Mouse (Mus musculus): Measurements from ENCODE around the gene Myo7a.

GRCm38 (mm10) chr7:98111233-98111632 is 8.1 kb downstream of the Myo7a start:
- TF ChIP-seq CTCF (IDR thresholded peaks at IDR 0.05; ENCODE audit: low read depth, low read length): no peak
- TF ChIP-seq TAL1 (conservative IDR thresholded peaks at IDR 0.05; ENCODE audit: low read depth, low read length): no peak
- TF ChIP-seq GATA2 (IDR thresholded peaks at IDR 0.05; ENCODE audit: borderline replicate concordance, low read depth, low read length): no peak
- no peak for TF ChIP-seq GATA1 (IDR thresholded peaks at IDR 0.05; ENCODE audit: borderline replicate concordance, low read length)
- no peak for TF ChIP-seq POLR2AphosphoS5 (IDR thresholded peaks at IDR 0.05; ENCODE audit: insufficient replicate concordance, low read depth, low read length)

Data from G1E (cell line).